Mouse (Mus musculus): ENCODE results near the gene B4galt1. TPM values are rescaled to one million over a fixed set of nuclear protein-coding genes. Genes with fewer than 3 reads are reported as not detected.

B4galt1 gene
- total and polyA plus RNA-seq, 3 experiments: 15.4 to 39.1 (median 19.6) TPM

DNA sequence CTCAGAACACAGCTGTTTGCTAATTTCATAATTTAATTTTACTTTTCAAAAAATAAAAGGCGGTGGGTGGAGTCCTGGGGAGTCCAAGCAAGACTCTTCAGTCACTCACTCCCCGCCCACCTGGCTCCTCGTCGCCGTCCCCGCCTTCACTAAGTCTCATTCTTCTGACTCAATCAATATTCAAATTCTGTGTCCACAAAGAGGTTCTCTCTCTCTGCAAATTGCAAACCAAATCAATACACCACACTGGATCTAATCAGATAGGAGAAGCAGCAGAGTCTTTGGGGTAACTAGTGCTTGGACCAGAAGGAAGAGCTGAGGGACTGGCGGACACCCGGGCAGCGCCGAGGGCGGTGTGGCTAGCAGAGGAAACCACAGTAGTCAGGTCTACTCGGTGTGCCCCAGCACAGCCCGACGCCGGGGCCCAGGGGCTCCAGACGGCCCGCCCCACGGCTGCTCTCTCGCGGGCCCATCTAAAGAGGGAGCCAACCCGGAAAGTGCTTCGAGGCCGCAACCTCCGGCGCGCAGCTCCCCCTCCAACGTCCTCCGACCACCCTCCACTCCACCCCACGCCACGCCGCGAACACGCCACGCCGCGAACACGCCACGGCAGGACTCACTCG is 96.5 kb downstream of the B4galt1 start:
- TF ChIP-seq POLR2AphosphoS5 (IDR thresholded peaks at IDR 0.05; ENCODE audit: insufficient replicate concordance, low read depth, low read length) (no peak), GATA1 (IDR thresholded peaks at IDR 0.05; ENCODE audit: borderline replicate concordance, low read length) (no peak), TAL1 (conservative IDR thresholded peaks at IDR 0.05; ENCODE audit: low read depth, low read length) (no peak)
- Histone ChIP-seq H3K9me3 (replicated peaks) (no peaks in the 10 kb centered on the region), H3K4me3 (ENCODE audit: low read depth, low read length) (peak overlapping the region; percentile 99), H3K36me3 (replicated peaks) (peaks cover 35% of the 10 kb centered on the region), H3K4me1 (ENCODE audit: insufficient read depth, low read depth, low read length) (peaks cover 21% of the 10 kb centered on the region), H3K27me3 (ENCODE audit: insufficient read depth, low read length) (peaks cover 11% of the 10 kb centered on the region; the same call in 1 of the 2 replicates)
- ATAC-seq (ENCODE audit: extremely low read depth, insufficient number of reproducible peaks, low FRiP score, poor library complexity, severe bottlenecking) (no peak), DNase-seq (ENCODE audit: low spot score) (peak; percentile 50)

Other genes starting within 250 kb of the B4galt1 start
- 10.9 and 11.1 TPM in 2 replicates for gene Aptx, start 150.8 kb downstream of the B4galt1 start, total RNA-seq (2014; fragmentation: Nextera tagmentation)
- 11.8 and 12.4 TPM in 2 replicates for gene Aptx, start 150.8 kb downstream of the B4galt1 start, total RNA-seq (2017)
- gene Aptx, start 150.8 kb downstream of the B4galt1 start, polyA plus RNA-seq (2012): 1.6 and 5.2 TPM in 2 replicates
- 174 and 178 TPM in 2 replicates for gene Dnaja1, start 131.9 kb downstream of the B4galt1 start, total RNA-seq (2014; fragmentation: Nextera tagmentation)
- 232 and 353 TPM in 2 replicates for gene Dnaja1, start 131.9 kb downstream of the B4galt1 start, total RNA-seq (2017)
- gene Dnaja1, start 131.9 kb downstream of the B4galt1 start, polyA plus RNA-seq (2012): 124 and 221 TPM in 2 replicates
- 50.2 and 51.4 TPM in 2 replicates for gene Smu1, start 96.1 kb downstream of the B4galt1 start, total RNA-seq (2014; fragmentation: Nextera tagmentation)
- 141 and 149 TPM in 2 replicates for gene Smu1, start 96.1 kb downstream of the B4galt1 start, total RNA-seq (2017)
- 6.6 and 9.1 TPM in 2 replicates for gene Smu1, start 96.1 kb downstream of the B4galt1 start, polyA plus RNA-seq (2012)
- gene Spink4, start 66.0 kb upstream of the B4galt1 start, total RNA-seq (2014; fragmentation: Nextera tagmentation): not detected in 2 replicates
- not detected in 2 replicates for gene Spink4, start 66.0 kb upstream of the B4galt1 start, total RNA-seq (2017)
- gene Spink4, start 66.0 kb upstream of the B4galt1 start, polyA plus RNA-seq (2012): not detected in 2 replicates
- gene Bag1, start 94.3 kb upstream of the B4galt1 start, total RNA-seq (2014; fragmentation: Nextera tagmentation): 67.9 and 75.6 TPM in 2 replicates
- 232 and 257 TPM in 2 replicates for gene Bag1, start 94.3 kb upstream of the B4galt1 start, total RNA-seq (2017)
- 233 and 300 TPM in 2 replicates for gene Bag1, start 94.3 kb upstream of the B4galt1 start, polyA plus RNA-seq (2012)
- 58.1 and 76.5 TPM in 2 replicates for gene Chmp5, start 94.4 kb upstream of the B4galt1 start, total RNA-seq (2014; fragmentation: Nextera tagmentation)
- gene Chmp5, start 94.4 kb upstream of the B4galt1 start, total RNA-seq (2017): 139 and 188 TPM in 2 replicates
- 2.3 and 2.9 TPM in 2 replicates for gene Chmp5, start 94.4 kb upstream of the B4galt1 start, polyA plus RNA-seq (2012)
- 152 and 153 TPM in 2 replicates for gene Nfx1, start 116.9 kb upstream of the B4galt1 start, total RNA-seq (2014; fragmentation: Nextera tagmentation)
- 126 and 135 TPM in 2 replicates for gene Nfx1, start 116.9 kb upstream of the B4galt1 start, total RNA-seq (2017)
- 44.0 and 49.1 TPM in 2 replicates for gene Nfx1, start 116.9 kb upstream of the B4galt1 start, polyA plus RNA-seq (2012)
- gene Aqp7, start 194.1 kb upstream of the B4galt1 start, total RNA-seq (2014; fragmentation: Nextera tagmentation): not detected in 2 replicates
- gene Aqp7, start 194.1 kb upstream of the B4galt1 start, total RNA-seq (2017): not detected in 2 replicates
- not detected in 2 replicates for gene Aqp7, start 194.1 kb upstream of the B4galt1 start, polyA plus RNA-seq (2012)
- gene Aqp3, start 244.2 kb upstream of the B4galt1 start, total RNA-seq (2014; fragmentation: Nextera tagmentation): not detected in 2 replicates
- gene Aqp3, start 244.2 kb upstream of the B4galt1 start, total RNA-seq (2017): 0.76 and 0.98 TPM in 2 replicates
- gene Aqp3, start 244.2 kb upstream of the B4galt1 start, polyA plus RNA-seq (2012): 1.1 and 1.9 TPM in 2 replicates

Data from G1E (cell line).